Mouse (Mus musculus): ENCODE results near the gene Dhx37.
"Not testable (repeated sequence)": the region's sequence is repeated elsewhere in the genome, so short reads cannot be mapped to it uniquely, and the experiment has no call there.

The Dhx37 gene

GRCm38 (mm10) chr5:125388358-125389092 is 45.4 kb downstream of the Dhx37 start:
- peak; percentile 42 for DNase-seq (ENCODE audit: low read depth)

DNA sequence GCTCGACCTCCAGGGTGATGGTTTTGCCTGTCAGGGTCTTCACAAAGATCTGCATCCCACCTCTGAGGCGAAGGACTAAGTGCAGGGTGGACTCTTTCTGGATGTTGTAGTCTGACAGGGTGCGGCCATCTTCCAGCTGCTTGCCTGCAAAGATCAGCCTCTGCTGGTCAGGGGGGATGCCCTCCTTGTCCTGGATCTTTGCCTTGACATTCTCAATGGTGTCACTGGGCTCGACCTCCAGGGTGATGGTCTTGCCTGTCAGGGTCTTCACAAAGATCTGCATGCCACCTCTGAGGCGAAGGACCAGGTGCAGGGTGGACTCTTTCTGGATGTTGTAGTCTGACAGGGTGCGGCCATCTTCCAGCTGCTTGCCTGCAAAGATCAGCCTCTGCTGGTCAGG is 46.6 kb downstream of the Dhx37 start:
- not testable (repeated sequence) for DNase-seq (ENCODE audit: low read depth)

- DNase-seq (ENCODE audit: low read depth): peak; percentile 47
Measured at GRCm38 (mm10) chr5:125385215-125385940, 48.5 kb downstream of the Dhx37 start.

- DNase-seq (ENCODE audit: low read depth): peak; percentile 47
Measured at GRCm38 (mm10) chr5:125384512-125385214, 49.3 kb downstream of the Dhx37 start.

DNA sequence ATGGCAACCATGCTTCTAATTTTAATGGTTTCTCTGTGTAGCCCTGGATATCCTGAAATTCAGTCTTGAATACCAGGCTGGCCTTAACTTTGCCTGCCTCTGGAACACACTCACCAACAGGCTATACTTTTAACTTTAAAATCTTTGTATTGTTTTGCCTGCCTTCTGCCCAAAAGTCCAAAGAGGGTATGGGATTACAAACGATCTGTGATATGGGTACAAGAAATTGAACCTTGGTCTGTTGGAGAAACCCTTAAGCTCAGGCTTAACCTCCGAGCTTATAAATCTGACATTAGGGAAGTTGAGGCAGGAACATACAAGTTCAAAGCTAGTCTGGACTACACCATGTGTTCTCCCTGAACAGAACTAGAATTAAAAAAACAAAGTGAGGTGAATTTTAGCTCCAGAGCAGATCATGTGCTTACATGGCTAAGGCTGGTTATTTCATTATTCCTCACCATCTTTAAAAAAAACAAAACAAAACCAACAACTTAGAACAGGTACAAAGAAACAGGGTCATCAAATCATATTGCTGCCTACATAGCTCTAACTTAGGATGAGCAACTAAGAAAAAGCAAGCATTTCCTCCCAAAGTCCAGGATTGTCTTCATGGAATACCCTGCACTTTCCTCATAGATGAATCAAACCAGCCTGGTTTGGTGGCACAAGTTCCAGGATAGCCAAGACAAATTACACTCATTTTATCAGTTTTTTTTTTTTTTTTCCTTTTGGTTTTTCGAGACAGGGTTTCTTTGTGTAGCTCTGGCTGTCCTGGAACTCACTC is 50.1 kb downstream of the Dhx37 start:
- no peak for DNase-seq (ENCODE audit: low read depth)

GRCm38 (mm10) chr5:125382673-125383558 is 51.0 kb downstream of the Dhx37 start:
- DNase-seq (ENCODE audit: low read depth): peak; percentile 77

GRCm38 (mm10) chr5:125381954-125382672 is 51.8 kb downstream of the Dhx37 start:
- no peak for DNase-seq (ENCODE audit: low read depth)

GRCm38 (mm10) chr5:125378919-125379318 is 55.0 kb downstream of the Dhx37 start:
- DNase-seq (ENCODE audit: low read depth): no peak

DNA sequence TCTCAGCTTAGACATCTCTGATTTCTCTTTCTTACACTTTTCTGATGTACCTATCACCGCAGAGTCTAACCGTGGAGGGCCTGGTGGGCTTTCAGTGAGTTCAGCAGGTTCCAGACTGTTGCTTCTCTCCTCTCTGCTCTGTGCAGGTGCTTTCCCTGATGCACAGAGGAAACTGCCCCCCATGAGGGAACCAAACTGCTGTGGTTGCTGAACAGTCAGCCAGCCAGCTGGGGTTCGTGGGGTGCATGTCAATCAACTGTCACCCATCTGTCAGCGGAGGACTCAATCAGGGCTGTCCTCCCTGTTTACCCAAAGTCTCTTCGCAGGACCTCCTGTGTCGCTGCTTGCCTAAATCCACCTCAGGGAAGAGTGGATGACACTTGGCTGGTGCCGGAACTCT is 56.7 kb downstream of the Dhx37 start:
- DNase-seq (ENCODE audit: low read depth): peak; percentile 44

DNA sequence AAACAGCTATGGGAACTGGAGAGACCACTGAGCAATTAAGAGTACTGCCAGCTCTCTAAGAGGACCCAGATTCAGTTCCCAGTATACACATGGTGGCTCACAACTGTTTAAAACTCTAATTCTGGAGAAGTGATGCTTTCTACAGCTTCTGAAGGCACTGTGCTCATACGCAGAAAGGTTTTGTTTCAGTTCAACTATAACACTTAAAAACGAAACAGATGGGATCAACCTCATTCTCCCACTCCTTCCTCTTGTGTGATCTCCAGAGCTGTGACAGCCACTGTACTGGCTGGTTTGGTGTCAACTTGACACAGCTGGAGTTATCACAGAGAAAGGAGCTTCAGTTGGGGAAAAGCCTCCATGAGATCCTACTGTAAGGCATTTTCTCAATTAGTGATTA is 58.0 kb downstream of the Dhx37 start:
- peak; percentile 41 for DNase-seq (ENCODE audit: low read depth)

GRCm38 (mm10) chr5:125372027-125372426 is 61.9 kb downstream of the Dhx37 start:
- DNase-seq (ENCODE audit: low read depth): no peak

GRCm38 (mm10) chr5:125370950-125371693 is 62.8 kb downstream of the Dhx37 start:
- peak; percentile 33 for DNase-seq (ENCODE audit: low read depth)

- peak; percentile 87 for DNase-seq (ENCODE audit: low read depth)
Measured at GRCm38 (mm10) chr5:125368568-125368967, 65.4 kb downstream of the Dhx37 start.

GRCm38 (mm10) chr5:125368156-125368555 is 65.8 kb downstream of the Dhx37 start:
- DNase-seq (ENCODE audit: low read depth): no peak

DNA sequence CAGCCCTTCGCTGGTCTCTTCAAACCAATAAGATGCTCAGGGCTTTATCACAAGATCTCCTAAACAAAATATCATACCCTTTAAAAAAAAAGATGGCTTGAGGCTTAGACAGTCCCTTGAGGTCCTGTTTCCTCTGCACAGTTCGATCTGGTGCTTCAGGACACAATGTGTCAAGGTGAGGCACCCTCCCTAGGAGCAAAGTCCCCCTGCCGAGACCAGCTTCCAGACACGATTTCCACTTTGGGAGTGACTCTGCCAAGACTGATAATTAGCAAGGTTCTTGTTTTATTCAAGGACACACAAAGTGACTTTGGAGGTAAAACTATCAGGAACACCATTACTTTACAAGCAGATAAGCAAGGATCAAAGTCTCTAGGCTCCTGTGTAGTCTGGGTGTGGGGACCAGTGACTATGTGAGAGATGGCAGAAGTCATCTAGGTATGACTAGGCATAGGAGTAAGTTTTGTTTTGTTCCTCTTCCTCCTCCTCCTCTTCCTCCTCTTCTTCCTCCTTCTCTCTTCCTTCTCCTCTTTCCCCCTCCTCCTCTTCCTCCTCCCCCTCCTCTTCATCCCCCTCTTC is 69.0 kb downstream of the Dhx37 start:
- DNase-seq (ENCODE audit: low read depth): no peak

DNA sequence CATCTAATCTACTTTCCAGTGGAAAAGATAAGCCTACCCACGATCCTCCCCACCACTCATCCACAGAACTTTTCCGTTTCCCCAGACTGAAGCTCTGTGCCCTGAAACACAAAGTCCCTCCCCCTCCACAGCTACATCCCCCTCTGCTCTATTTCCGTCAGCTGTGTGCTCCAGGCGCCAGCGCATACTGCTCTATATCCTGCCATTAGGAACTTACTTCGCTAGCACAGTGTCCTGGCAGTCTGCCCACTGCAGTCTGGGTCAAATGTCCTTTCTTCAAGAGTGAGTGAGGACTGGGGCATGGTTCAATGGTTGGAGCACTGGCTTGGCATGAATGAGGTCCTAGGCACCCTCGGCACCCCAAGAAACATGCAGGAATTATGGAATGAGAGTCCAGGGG is 70.0 kb downstream of the Dhx37 start:
- DNase-seq (ENCODE audit: low read depth): no peak

Measured in induced T-regulatory cell, adult 2 months (primary cell).